Mouse (Mus musculus) left cerebral cortex, postnatal 36 days (tissue): ENCODE measurements around the gene Gpc6. TPM values are rescaled to one million over a fixed set of nuclear protein-coding genes. Genes with fewer than 3 reads are reported as not detected.

Source experiments
- DNase-seq, 2 experiments: peaks; one replicate each; pipeline ENCODE4 v3.0.0; 2021 to 2022; ENCODE audit warnings: low spot score in 2 of 2, mixed read lengths in 1 of 2
- intact Hi-C: fragments of 180-260 bp; cut with DNase I; formaldehyde crosslinking; loops from one replicate; pipeline ENCODE4 v1.15.1; 2025
- total RNA-seq, 2 experiments: library from RNA; stranded (reverse); gene quantifications; 2 replicates each; pipeline ENCODE4 v1.2.3; 2021

Gpc6 gene
- total RNA-seq, 2 experiments from 2014 or later: 15.5 to 16.2 TPM

DNA sequence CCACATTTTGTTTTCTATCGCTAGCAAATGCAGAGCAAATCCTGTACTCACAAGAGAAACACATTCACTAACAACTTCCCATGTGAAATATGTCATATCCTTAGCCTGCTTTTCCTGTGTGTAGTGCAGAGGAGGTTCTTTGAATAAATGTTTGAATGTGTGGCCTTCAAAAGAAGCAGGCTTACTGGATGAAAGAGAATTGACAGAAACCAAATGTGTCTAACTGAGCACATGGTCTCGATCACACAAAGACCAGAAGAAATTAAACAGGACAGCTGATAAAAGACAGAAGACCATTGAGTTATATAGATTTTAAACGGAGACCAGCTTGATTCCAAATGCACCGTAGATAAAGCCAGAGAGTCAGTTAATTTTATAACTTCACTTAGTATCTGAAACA, 726.2 kb downstream of the Gpc6 start:
- intact Hi-C loops: no loop called here
- DNase-seq: no peak

DNA sequence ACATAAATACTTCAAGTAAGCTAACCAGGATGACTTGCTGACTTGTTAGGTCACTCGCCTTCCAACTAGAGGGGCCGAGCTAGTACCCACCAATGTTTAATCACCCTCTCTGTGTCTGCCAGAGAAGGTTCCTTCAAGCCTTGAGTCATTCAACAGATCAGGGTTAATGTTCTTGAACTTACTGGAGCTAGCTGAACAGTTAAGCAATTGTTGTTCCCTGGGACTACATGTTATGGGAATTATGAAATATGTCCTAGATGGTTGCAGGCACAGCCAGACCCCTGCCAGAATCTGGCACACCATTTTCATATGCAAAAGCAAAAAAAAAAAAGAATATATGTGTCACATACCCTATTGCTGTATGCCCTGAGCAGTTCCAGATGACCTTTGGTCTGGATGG, 726.8 kb downstream of the Gpc6 start:
- DNase-seq: no peak
- intact Hi-C loops: no loop called here

DNA sequence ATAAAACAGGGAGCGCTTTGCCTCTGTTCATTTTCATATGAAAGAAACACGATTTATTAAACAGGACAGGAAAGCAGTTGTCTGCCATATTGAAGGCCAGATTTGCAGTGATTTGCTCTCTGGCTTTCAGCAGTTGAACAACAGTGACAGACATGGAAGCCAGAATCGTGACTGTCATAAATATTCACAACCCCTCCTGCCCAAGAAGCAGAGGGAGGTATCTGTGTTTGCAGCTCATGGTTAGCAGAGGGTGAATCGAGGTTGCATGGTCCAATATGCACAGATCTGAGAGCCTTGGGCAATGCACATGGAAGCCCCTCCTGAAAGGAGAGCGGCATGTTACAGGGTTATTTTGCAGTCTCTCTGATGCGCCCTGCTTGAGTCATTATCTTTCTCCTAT, 730.3 kb downstream of the Gpc6 start:
- intact Hi-C loops: no loop called here
- DNase-seq: no peak

DNA sequence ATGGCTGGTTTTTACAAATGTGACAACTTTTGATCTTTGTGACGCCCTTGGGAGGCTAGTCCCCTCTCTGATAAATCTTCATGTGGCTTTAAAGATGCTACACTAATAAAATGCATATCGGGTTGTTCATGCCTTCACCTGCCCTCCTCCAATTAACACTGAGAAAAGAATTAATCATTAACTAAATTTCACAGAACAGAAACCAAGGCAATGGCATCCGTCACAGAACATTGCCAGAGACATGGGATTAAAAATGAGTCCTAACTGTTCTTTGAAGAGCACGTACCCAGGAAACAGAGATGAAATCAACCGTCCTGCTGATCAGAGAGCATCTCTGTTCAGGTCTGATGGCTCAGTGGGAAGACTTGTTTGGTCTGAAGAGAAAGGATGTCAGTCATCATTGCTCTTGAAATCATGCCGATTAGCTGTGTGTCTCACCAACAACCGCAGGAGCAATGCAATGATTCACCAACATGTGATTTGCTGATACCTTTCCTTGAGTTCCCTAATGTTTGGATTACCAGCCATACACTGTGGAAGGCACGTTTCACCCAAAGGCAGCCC, 734.2 kb downstream of the Gpc6 start:
- intact Hi-C loops: no loop called here

DNA sequence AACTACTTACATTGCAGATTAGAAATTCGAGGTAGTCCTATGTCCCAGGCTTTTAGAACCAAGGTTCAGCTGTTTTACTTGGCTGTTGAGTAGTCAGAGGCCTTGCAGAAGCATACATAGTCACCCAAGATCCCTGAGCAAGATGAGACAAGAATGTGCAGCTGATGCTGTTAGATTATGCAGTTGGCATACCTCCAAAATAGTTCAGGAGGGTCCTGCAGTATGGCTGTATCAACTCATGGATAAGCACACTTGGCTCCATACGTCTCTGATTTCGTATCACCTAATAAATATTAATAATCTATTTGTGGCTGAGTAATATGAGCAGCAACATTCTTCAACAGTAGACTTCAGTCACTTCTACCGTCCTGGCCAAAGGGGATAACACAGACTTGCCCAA, 737.1 kb downstream of the Gpc6 start:
- intact Hi-C loops: no loop called here
- DNase-seq: no peak

More for the DNA sequence above, 734.2 kb downstream of the Gpc6 start:
- no peak for DNase-seq

DNA sequence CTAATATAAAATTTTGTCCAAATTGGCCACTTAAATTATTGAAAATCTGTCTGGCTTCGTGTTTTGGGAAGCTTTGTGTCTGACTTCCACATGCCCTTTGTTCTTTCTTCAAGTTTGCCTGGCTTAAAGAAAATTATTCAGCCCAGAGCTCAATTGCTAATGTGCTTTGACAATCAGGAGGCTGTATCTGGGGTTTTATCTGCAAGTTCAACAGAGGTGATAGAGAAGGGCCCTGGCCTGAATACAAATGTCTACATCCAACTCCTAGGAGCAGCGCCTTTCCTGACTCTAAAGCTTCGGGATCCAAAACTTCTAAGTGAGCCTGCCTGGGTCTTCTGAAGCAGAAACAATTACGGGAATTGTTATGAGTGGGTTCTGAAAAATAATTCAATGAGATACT, 739.7 kb downstream of the Gpc6 start:
- intact Hi-C loops: no loop called here
- DNase-seq: no peak

DNA sequence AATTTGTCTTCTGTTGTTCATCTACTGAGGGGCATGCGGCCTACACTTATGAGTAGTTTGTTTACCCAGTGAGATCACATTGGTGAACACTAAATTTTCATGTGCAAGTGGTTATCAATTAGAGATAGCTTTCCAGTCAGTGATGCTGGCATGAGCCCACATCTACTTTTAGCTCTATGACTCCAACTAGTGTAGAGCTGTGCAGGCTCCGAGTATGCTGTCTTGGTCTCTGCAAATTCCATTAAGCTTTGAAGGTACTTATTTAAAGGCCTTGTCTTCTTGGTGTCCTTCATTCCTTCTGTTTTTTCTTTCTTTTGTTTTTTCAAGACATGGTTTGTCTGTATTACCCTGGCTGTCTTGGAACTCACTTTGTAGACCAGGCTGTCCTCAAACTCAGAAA, 741.0 kb downstream of the Gpc6 start:
- no peak for DNase-seq
- intact Hi-C loops: no loop called here

DNA sequence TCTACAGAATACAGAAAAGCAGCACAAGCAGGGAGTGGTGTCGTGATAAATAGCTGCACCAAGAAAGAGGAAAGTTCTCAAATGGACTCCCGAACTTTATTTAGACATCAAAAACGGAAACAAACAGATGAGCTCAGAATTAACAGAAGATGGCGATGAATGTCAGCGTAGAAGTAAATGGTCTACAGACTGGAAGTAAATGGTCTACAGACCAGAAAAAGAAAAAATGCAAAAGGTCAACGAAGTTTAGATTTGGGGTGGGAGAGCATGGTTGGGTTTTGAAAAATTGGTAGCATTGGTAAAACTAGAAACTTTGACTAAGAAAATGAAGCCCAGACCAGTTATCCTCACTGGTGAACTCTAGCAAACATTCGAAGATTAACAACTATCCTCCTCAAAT, 748.4 kb downstream of the Gpc6 start:
- intact Hi-C loops: no loop called here
- DNase-seq: no peak

DNA sequence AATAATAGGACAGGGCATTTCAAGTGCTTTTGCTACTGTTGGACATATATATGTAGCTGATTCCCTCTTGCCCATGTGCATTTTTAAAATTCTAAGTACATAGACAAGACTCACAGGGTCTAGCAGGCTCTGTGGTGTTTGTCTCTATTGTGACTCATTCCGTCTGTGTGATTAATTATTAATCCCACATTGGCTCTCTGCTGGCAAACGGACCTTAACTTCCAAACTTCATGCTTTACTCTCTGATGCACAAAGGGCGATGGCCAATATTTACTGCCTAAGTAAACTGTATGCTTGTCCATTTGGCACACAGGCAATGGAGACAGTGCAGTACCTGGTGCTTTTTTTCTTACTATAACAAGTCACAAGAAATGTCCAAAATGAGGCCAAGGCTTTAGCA, 749.4 kb downstream of the Gpc6 start:
- no peak for DNase-seq
- intact Hi-C loops: no loop called here

DNA sequence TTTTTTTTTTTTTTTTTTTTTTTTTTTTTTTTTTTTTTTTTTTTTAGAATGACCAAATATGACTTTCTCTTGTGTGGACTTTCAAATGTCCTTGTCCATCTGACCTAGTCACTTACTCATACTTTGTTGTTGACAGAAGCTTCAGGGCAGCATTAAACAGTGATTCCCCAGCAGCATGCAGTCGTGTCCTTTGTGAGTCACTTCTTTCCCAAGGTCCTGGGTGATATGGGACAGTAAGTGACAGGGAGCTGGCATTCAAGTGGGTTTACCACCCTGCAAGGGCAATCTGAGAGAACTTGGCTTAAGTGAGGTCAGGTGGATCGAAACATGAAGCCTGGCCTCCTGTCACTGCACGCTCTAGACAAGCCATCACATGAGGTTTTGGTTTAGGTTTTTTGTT, 754.8 kb downstream of the Gpc6 start:
- no peak for DNase-seq
- intact Hi-C loops: no loop called here

DNA sequence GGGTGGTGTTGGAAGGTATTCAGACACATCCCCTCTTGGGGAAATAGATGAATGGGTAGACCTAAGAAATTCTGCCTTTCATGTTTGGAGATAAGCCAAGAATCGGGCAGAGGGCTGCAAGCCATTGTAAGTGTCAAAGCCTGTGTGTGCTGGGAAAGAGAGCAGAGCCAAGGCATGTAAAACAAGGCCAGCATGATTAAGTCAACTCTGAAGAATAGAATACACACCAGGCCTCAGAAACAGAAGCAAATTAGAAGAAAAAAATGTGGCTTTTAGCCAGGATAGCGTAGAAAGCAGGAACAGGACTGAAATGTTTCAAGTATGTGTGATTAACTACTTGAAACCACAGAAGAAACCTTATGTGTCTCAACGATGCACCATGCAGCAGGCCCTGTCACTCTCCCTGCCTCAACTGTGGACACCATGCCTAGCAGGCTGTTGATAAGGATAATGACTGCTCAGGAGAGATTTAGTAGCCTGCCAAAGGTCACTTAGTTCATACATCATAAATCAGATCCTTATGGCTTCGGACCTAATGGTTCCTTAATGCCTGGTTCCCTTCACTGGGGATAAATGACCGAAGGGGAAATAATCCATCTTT, 756.3 kb downstream of the Gpc6 start:
- intact Hi-C loops: no loop called here
- DNase-seq: no peak

DNA sequence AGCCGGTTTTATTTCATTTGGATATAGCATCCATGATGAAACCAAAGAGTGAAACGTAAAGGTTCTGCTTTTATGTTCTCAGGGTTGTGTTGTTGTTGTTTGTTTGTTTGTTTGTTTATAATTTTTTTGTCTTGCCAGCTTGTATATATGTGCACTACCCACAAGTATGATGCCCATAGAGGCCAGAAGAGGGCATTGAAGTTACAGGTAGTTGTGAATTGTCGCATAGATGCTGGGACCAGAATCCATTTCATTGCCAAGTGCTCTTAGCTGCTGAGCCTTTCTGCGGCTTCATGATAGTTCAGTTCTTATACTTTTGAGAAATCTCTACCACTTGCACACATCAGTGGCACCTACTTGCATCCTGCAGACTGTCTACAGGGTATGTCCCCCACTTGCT, 758.0 kb downstream of the Gpc6 start:
- no peak for DNase-seq
- intact Hi-C loops: no loop called here

DNA sequence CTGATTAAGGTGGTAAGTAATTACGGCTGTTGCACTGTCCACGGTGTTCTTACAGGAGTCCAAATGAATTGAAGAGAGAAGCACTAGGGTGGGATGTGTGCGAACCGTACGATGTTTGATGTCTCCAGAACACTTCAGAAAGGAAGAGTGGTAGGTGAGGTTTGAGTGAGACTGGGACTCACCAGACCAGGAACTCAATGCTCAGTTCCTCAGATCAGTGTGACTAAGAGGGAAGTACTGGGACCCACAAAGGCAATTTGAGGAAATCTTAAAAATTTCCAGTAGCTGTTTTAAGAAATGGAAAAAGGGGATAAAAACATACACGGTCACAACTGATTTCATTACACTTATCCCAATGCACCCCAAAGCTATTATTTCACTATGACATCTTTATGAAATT, 764.7 kb downstream of the Gpc6 start:
- intact Hi-C loops: no loop called here
- no peak for DNase-seq

DNA sequence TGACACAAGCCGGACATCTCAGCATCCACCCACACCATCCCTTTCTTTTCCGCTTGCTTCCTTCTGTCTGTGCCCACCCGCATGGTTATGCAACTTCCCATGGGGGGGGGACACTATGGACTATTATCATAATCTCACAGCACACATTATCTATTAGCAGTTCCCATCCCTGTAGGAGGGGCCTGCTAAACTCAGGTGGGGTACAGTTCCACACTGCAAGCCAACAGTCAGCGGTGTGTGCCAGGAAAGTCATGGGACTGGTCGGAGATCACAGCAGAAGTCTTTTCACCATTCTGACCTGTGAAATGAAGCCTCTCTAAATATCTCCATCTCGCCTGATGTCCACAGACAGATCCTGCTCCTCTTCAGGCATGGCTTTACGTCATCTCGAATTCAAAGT, 770.5 kb downstream of the Gpc6 start:
- DNase-seq: peak in 1 of 2 experiments; percentile 7
- intact Hi-C loops: no loop called here

DNA sequence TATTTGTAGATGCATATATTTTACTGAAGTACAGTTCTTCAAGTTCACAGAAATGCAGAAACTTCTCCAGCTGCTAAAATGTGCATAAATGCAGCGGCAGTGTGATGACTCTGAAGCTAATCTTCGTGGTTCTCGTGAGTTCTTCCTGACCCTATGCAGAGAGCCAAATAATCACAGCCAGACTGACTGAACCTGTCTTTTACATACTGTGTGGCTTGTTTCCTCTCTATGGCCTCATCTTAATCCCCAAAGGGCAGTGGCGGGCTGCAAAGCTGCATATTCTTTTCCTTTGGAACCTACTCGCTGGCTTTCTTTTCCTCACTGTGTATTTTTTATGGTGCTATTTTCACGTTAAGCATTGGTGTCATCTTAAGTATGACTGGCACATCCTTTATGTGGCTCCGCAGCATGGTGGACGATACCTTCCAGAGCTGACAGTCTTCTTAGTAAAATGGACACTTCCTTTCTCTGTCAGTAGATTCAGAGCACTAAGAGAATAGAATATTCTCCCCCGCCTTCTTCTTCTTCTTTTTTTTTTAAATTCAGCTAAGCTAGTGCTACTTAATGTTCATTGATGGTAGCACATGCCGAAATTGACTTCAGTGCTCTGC, 775.7 kb downstream of the Gpc6 start:
- intact Hi-C loops: no loop called here
- DNase-seq: no peak

DNA sequence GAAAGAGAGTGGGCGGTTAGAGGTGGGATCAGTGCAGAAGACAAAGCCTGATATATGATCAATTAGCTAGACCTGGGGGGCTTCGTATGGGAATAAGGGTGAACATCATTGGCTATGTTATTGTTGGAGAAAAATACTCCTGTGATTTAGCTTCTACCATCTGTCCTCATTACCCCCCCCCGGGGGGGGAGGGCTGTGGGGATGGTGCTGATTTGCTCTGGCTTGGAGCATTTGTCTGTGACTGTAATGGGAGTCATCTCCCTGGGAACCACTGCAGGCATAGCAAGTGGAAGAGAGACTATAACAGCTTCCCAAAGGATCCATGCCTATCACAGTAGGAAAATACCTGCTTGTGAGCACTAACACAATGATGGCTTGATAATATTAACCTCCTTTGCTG, 783.7 kb downstream of the Gpc6 start:
- intact Hi-C loops: no loop called here
- DNase-seq: no peak

DNA sequence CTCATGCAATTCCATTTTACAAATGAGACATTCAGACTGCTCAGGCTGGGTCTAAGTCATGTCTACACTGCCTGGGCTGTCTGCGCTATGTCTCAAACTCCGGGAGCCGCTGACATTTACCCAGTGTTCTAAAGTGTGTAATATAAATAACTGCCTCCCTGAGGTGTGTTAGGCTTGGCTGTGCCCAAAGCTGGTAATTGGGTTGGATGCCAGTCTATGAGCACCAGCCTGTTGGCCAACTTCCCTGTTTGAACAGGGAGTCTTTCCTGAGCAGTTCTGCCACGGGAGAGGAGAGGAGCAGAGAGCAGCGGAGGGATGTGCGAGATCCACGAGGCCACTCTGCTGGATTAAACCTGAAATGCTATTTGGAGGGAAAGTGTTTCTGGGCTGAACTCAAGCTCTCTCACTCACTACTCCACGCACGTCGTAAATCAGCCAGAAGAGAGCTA, 785.4 kb downstream of the Gpc6 start:
- peak; percentile 29 to 43 for DNase-seq
- intact Hi-C loops: no loop called here

DNA sequence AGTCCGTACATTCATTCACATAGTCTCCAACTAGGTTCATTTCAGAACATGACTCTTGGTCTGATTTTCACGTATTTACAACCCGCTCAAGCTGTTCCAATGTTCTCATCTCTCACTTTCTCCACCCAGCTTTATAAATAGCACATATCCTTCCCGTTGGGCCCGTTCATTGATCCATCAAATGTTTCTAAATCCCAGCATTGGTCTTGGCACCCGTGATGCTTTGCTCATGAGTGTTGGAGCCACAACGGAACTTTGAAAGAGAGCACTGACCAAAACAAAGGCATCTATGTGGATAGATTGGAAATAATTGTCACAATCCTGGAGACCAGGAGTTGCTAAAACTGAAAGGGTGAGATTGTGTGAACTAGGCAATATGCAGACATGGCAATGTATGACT, 787.2 kb downstream of the Gpc6 start:
- DNase-seq: no peak
- intact Hi-C loops: no loop called here

DNA sequence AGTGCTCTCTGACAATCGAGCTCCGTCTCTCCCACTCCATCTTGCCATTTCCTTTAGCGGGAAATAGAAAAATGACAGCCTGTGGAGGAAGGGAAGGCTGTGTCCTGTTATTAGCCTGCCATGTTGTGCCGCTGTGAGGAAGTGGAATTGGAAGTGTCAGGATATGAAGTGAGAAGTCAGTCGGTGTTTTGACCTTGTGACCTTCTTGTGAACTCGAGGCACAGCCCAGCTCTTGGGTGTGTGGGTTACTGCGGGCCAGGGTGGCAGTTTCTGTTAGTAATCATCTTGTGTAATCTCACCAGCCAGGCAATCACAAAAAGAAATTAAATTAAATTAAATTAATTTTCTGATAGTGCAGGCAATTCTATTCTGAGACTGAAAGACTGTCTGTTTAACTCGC, 789.0 kb downstream of the Gpc6 start:
- intact Hi-C loops: no loop called here

DNA sequence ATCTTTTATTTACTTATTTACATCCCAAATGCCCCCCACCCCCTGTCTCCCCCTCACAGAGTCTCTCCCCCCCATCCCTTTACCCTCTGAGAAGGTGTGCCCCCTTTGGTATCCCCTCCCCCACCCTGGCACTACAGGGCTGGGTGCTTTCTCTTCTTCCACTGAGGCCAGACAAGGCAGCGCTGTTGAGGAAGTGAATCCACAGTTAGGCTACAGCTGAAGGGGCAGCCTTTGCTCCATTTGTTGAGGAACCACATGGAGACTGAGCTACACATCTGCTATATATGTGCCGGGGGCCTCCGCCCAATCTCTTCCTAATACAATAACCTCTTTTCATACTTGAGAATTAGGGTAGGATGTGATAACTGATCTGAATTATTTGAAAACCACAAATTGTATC, 791.2 kb downstream of the Gpc6 start:
- no peak for DNase-seq
- intact Hi-C loops: no loop called here

More for the DNA sequence above, 789.0 kb downstream of the Gpc6 start:
- DNase-seq: no peak

DNA sequence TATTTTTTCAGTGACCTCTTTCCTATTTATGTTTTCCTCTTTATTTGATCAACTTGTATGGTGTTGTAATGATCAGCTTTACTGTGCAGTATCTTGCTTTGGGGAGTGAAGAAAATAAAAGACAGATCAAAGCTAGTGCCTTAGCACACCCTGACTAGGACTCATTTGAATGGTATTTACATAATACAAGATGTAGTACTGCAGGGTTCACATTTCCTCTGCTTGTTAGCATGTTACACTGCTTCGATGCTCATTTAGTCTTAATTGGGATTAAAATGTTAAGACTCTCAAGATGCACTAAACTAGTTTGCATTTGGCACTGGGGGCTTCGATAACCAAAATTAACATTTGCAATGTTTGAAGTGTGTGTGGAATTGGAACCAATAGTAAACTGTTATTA, 803.6 kb downstream of the Gpc6 start:
- DNase-seq: no peak

DNA sequence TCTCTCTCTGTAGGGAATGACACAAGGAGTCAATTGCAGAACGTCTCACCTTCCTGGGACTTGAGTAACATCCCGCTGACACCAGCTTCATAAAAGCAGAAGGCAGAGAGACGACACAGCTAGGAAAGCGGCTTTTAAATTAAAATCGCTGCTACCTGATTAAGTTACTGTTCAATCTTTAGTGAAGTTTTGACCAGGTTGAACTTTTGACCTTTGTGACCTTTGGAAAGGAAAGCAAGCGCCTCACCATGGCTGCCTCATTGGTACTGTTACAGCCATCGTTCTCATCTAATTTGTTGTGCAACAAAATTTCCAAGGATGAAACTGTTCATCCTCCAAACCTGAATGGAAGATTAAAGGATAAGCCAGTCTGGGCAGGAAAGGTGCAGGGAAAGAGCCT, 830.1 kb downstream of the Gpc6 start:
- DNase-seq: no peak
- intact Hi-C loops: no loop called here

More for the DNA sequence above, 803.6 kb downstream of the Gpc6 start:
- intact Hi-C loops: no loop called here
